In the genomic region with DNA sequence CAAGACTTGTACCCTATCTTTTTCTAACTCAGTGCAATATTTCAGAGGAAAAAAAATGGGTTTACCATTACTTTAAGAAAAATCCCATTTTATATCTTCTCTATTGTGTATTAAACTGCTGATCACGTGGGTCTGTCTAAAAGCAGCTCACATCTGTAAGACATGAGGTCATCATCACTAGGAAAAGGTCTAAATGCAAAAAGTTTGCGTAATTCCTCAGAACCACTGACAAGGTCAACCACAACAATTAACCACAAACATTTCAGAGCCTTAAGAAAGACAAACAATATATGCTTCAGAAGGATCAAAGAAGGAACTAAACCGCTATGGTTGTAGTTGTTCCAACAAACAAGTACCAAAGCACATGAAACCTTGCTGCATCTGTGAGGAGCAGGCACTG, we compare ENCODE assay signal across 14 mouse cellular contexts.
"Had no signal": no experiment of that assay in that cellular context is flagged by ENCODE, and none has a peak within 500 bp of the region (broad histone marks: within the 10 kb centered on the region; RNA-seq: fewer than 3 reads in every experiment).

No protein-coding gene starts in this region.

- ATAC-seq: lung, postnatal 0 days; midbrain, embryonic 15.5 days had no signal

- DNase-seq: kidney, adult 9 months; kidney, postnatal 10 days; kidney, postnatal 4 days; left cerebral cortex, postnatal 4 days; lung, adult 2 months; lung, postnatal 36 days; thymus, adult 18-20 months; thymus, postnatal 36 days had no signal

- H3K9me3 ChIP-seq: liver, embryonic 15.5 days; megakaryocyte, embryonic 14.5 days; midbrain, embryonic 15.5 days; neural tube, embryonic 15.5 days had no signal

- H3K27ac ChIP-seq: layer of hippocampus, adult 2 months; liver, embryonic 15.5 days; midbrain, embryonic 15.5 days; neural tube, embryonic 15.5 days had no signal

- H3K4me1 ChIP-seq: liver, embryonic 15.5 days; neural tube, embryonic 15.5 days had no signal

- H3K36me3 ChIP-seq: neural tube, embryonic 15.5 days had no signal

- H3K4me3 ChIP-seq: layer of hippocampus, adult 2 months; liver, embryonic 15.5 days; megakaryocyte, embryonic 14.5 days; midbrain, embryonic 15.5 days; neural tube, embryonic 15.5 days had no signal

- H3K27me3 ChIP-seq: liver, embryonic 15.5 days; megakaryocyte, embryonic 14.5 days; midbrain, embryonic 15.5 days; neural tube, embryonic 15.5 days had no signal
